Mouse (Mus musculus): Measurements from ENCODE around the gene Ccrl2.

Gene Ccrl2

DNA sequence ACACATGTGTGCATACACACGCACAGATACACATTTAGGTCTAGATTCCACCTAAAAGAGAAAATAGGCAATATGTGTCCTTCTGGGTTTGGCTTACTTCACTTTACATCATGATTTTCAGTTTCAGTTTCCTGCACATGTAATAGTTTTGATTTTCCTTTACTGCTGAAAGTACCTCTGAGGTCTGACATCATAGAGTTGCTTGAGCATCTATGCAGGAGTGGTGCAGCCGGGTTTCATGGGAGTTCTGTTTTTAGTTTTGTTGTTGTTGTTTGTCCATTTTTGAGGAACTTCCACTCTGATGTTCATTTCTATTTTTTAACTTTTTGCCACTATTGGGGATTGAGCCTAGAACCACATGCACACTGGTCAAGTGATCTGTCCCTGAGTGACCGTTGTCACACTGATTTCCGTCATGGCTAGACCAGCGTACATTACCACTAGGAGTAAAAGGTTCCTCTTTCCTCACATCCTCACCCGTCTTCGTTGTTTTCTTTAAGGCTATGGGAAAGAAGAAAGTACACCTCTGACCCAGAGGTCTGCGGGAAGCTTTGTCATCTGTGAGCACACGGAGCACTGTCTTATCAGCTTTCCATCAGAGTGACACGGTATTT, 1.7 kb upstream of the Ccrl2 start:
- no peak for DNase-seq (ENCODE audit: low spot score in 2 of 2)

DNA sequence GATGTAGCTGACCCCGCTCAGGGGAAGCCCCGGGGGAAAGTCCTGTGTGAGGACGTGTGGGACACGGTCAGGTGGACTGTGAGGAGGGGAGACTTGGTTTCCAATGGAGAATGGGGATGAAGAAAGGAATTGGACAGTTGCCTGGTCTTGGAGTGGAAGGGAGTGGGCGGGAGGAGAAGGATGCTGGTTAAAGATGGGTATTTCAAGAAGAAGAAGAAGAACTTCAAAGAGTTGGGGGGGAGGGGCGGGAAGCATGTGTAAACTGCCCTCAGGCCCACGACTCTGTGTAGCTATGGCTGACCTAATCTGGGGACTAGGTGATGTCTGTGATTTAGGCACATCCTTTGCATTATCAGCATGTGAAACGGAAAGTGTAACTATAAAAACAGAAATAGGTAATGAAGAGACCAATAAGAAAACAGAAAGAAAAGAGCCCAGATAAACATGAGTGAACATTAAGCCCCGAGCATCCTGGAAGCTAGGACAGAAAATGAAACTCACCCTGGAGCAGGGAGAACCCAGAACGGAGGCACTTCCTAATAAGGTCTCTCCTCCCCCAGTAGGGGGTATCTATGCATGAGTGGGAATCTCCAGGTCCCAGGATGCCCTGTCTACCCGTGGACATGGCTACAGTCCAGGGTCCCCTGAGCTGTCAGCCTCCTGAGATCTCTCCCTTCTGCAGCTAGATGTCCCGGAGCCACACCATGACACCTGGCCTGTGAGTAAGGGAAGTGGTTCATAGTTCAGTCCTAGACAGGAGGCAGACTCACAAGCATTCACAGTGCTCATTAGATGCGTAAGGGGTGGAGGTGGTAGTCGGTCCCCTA, 438 bp upstream of the Ccrl2 start:
- DNase-seq (ENCODE audit: low spot score in 2 of 2), result no peak

DNA sequence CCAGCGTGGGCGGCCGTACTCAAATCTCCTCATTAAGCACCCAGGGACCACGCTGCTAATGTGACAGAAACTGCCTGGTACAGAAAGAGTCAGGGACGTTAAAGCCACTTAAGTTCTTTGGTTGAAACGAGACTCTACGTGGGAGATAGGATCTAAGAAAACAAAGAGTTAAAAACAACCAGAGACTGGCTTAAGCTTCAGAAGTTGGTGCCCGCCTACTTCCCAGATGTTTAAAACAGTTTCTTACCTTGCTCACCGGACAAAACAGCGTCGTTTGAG, 861 bp downstream of the Ccrl2 start:
- DNase-seq (ENCODE audit: low spot score in 2 of 2), result no peak

DNA sequence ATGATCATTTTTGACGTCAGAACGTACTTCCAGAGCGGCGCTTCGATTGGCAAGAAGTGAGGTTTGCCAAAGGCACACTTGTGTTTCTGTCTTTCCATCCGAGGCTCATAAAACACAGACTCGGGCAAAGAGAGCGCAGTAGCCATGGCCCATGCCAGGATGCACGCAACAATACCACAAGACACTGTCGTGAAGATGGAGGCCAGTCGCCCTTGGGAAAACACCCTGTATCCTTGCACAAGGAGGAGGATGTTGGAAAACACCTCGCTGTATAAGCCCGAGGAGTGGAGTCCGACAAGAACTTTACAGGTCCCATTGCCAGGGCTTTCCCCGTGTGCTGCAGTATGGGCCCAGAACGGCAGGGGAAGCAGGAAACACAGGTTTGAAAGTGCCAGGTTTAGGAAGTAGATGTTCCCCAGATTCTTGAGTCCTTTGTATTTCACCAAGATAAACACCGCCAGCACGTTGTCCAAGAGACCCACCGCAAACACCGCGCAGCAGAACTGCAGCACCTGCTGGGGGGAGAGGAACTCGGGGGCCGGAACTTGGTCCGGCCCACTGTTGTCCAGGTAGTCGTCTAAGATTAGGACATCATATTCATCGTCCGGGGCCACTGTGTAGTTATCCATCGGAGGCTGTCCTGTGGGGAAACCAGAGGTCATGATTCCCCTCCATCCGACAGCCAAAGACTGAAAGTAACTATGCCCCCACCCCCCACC, 1.4 kb downstream of the Ccrl2 start:
- DNase-seq (ENCODE audit: low spot score in 2 of 2), result no peak

DNA sequence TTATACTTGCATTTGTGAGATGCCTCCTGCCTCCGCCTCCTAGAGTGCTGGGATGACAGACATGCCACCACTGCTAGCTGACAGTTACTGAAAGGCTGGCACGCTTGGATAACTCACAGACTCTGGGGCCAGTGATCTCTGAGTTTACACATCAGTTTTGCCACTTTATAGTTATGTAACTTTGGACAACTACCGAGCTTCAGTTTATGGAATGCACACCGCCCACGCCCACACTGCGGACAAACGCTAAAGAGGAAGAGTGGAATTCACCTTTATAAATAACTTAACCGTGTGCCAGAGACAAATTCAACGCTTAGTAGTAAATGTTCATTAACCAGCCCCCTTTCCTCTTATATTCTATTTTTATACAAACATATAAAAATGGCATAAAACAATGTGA, 2.4 kb downstream of the Ccrl2 start:
- DNase-seq (ENCODE audit: low spot score in 2 of 2), result no peak

DNA sequence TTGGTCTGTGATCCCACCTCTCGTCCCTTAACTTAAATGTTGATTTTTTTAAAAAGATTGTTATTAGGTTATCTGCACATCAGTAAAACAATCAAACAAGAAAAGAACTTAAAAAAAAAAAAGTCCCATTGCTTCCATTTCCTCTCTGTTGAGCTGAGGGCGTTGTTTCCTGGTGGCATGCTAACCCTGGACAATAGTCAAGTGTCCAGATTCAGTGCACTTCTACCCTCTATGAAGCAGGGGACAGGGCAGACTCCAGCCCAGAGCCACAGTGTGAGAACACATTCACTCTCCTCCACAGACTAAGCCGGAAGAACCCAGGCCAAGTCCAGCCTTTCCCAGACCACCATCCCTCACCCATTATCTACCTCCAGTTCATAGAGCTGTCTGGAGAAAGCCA, 8.9 kb downstream of the Ccrl2 start:
- no peak for DNase-seq (ENCODE audit: low spot score in 2 of 2)

DNA sequence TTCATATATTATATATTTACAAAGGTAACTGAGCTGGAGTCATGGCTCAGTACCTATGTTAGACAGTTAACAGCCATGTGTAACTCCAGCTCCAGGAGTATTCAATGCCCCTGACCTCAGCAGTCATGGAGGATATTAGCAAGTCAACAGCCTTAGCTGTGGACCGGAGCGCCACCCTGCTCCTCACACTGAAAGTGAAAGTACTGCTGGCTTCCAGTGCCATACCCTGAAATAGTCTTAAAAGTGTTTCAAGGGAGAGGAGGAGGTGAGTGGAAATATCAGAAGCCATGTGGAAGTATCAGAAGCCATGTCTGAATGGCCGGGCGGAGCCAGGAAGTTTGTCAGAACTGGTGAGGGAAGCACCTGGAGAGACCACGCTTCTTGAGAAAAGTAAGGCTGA, 10.1 kb downstream of the Ccrl2 start:
- DNase-seq (ENCODE audit: low spot score in 2 of 2), result no peak

DNA sequence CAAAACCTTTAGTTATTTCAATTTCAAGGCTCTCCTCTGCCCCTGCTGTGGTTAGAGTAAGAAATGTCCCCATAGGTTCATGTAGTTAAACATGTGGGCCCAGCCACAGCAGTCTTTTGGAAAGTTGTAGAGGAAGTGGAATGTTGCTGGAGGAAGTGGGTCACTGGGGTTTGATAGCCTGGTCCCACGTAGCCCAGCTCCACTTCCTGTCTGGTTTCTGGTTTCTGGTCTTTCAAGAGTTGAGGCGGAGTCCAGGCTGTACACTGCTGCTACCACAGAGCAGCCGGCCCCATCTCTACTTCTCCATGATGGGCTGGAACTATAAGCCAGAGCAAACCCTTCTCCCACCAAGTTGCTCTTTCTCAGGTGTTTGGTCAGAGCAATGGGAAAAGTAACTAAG, 11.1 kb downstream of the Ccrl2 start:
- DNase-seq (ENCODE audit: low spot score in 2 of 2), result no peak

DNA sequence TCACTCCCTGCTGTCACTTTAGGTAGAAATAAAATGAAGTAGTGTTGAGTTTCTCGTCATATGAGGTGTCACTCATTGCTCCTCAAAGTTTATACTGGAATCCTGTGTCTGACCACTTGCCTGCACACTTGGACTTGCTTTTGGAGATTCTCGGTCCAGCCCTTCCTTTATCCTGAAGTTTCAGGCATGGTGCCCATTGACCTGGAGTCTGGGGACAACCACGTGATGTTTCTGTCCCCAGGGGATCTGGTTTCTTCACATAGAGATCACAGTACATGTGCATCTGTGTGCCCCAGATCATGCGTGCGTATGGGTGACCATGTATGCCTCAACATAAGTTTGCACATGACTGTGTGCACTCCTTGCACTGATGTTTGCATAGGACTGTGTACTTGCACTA, 15.1 kb downstream of the Ccrl2 start:
- DNase-seq (ENCODE audit: low spot score in 2 of 2), result no peak

DNA sequence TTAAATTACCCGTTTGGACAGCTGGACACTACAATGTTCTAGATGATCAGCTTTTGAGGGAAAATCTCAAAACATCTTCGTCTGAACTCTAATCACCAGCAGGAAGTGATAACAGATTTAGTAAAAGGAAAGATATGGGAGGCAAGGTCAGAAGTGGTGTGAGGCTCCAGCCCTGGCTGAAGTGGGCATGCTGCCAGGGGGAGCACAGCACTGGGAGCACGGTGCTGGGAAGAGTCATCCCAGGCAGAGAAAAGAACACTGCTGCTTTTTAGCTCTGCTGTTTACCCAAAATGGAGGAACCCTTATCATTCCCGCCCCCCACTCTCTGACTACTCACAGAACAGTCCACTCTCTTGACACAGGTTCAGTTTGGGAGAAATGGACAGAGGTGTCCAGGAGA, 17.4 kb downstream of the Ccrl2 start:
- no peak for DNase-seq (ENCODE audit: low spot score in 2 of 2)

DNA sequence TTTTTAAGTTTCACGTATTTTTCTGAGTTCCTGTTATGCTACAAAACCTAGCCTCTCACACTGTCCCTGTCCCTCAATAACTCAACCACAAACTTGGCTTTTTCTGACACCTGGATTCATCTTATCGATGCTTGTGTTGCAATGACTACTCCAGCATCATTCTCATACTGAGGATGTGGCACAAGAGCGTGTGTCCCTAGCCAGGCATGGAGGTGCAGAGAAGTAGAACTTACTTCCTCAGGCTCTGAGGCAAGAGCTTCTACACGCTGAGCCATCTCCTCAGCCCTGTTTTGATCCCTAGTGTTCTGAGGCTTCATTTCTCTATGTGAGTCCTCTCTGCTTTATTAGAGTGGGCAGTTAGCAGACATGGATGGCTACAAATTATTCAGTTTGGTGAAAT, 23.6 kb downstream of the Ccrl2 start:
- DNase-seq (ENCODE audit: low spot score in 2 of 2), result no peak

DNA sequence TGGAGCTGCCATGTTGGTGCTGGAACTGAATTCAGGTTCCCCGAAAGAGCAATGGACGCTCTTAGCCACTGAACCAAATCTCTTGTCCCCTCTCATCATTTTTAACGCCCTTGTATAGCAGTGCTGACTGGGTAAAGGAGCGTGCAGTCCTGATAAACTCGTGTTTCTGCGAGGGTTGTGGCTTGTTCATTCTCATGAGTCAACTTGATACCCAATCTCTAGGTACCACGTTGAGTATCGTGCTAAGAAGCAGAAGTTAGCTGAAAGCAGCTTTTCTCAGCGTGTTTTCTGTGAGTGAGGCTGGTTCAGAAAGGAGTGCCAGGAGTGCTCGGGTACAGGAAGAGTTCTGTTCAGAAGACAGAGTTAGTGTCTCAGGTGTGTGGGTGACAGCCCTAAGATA, 30.5 kb downstream of the Ccrl2 start:
- DNase-seq (ENCODE audit: low spot score in 2 of 2), result no peak

DNA sequence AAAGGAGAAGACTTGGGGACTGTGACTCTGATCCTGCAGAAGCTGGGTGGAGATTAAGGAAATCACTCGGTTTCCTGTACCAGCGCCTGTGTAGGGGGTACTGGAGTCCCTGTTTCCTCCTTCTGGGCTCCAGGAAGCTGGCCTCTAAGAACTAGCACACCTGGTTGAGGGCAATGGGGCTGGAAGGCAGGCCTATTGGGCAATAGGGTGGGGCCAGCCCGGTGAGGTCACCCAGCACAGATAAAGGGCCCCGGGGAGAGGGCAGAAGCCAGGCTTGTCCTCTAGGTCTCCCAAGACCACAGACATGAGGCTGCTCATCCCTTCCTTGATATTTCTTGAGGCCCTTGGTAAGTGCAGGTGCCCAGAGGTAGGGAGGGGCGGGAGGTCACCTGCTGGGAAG, 38.3 kb downstream of the Ccrl2 start, which contains the start of gene Ltf:
Ltf (plus strand) TSS at position 250 of the 400 bp plus-strand sequence.
- DNase-seq (ENCODE audit: low spot score in 2 of 2), result no peak

DNA sequence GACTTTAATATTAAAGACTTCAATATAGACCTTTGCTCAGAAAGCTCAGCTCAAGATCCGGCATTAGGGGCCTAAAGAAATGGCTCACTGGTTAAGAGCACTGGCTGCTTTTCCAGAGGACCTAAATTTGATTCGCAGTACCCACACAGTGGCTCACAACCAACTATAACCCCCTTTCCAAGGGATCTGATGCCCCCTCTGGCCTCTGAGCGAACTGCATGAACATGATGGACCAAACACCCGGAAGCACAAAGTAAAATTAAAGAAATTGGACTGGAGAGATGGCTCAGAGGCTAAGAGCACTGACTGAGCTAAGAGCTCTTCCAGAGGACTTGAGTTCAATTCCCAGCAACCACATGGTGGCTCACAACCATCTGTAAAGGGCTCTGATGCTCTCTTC, 41.7 kb downstream of the Ccrl2 start:
- no peak for DNase-seq (ENCODE audit: low spot score in 2 of 2)

DNA sequence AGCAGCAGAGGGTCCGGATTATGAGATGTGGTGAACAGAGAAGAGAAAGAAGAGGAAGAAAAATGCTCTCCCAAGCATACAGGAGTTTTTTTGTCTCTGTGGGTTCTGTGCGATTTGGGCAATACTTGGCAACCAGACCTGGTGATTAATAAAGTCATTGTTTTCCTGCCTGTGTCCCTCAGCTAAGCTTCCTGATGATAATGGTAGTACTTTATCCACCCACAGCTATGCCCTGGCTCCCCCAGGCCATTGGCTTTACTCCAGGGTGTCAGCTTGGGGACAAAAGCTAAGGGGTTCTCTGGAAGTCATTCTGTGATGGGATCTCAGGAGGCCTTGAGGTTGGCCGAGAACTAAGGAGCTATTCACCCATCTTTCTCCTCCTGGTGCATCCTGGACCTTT, 45.3 kb downstream of the Ccrl2 start:
- no peak for DNase-seq (ENCODE audit: low spot score in 2 of 2)

DNA sequence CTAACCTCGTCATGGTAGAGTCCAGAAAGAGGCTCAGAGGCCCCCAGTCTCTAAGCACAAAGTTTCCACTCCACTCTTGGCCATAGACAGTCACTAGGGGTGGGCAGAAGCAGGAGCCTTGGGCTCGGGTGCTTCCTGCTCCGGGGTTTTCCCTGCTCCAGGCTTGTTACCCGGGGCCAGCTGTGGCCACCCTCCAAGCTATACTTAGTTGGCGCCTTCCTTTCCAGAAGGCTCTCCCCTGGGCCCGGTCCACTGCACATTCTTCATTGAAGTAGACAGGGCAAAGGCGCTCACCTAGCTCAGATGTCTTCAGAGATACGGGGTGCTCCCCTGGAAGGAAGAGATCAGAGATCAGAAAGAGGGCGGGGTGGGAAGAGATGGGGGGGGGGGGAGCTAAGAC, 45.8 kb downstream of the Ccrl2 start:
- DNase-seq (ENCODE audit: low spot score in 2 of 2), result no peak

DNA sequence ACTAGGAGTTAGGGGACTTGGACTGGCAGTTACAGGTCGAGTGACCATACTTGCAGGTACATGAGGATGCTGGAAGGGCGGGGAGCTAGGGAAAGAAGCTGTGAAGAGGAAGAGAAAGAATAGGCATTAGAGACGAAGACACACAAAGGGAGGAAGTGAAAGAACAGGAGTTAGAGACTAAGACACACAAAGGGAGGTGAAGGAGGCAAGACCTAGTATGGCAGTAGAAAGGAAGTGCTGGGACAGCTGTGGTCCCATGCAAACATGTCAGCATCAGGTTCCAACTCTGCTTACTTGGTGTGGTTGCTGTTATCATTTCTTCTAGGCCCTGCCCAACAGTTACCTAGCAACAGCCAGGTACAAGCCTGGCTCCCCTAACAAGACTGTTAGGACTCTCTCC, 47.6 kb downstream of the Ccrl2 start:
- no peak for DNase-seq (ENCODE audit: low spot score in 2 of 2)

DNA sequence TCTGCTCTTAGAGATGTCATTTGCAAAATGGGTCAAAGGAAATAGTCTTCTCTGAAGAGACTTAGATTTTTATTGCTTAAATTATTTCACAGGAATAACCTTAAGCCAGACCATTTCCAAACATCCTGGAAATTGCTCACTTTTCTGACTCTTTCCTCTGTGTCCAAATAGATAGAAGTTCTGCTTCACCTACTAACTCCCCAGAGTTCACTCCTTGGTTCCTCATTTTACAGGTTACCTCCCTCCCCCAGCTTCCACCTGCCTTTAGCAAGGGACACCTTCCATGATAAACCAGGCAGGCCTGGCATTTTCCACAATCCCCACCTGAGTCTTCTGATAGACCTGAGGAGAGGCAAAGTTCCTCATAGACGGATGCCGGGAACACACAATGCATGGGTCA, 50.8 kb downstream of the Ccrl2 start:
- no peak for DNase-seq (ENCODE audit: low spot score in 2 of 2)
